Mouse (Mus musculus): ENCODE data around the gene Rictor.

GRCm38 (mm10) chr15:6715237-6715636 lies 7.1 kb downstream of the Rictor start:
- no peak for TF ChIP-seq CTCF (IDR thresholded peaks at IDR 0.05; ENCODE audit: control insufficient read depth, insufficient read depth, insufficient read length)
- no peak for TF ChIP-seq MAX (IDR thresholded peaks at IDR 0.05)
- TF ChIP-seq MYOG (IDR thresholded peaks at IDR 0.05; ENCODE audit: control insufficient read depth, extremely low read depth, insufficient read length): no peak
- TF ChIP-seq MYOD1 (IDR thresholded peaks at IDR 0.05; ENCODE audit: control insufficient read depth, insufficient read length, low read depth): no peak
- no peak for TF ChIP-seq CEBPB (IDR thresholded peaks at IDR 0.05; ENCODE audit: low read depth)
- no peak for TF ChIP-seq FOSL1 (IDR thresholded peaks at IDR 0.05; ENCODE audit: insufficient read depth, low read length, poor library complexity, severe bottlenecking)

Measured in C2C12 (cell line).